Mouse (Mus musculus) embryonic facial prominence, embryonic 12.5 days (tissue): ENCODE data around the gene Ttn. TPM values are rescaled to one million over a fixed set of nuclear protein-coding genes. Genes with fewer than 3 reads are reported as not detected.

Experiments used
- ATAC-seq: fragments of 200-750 bp; cut with Nextera tagmentation; 2 replicates; pipeline ENCODE4 v1.8.0; 2017; ENCODE audit not compliant: insufficient number of reproducible peaks, insufficient read depth, low FRiP score, low TSS enrichment
- H3K27ac ChIP-seq: fragments of 300-500 bp; sonication (generic); 2 replicates; pipeline ENCODE4 v1.5.1; 2016; ENCODE audit warnings: mild to moderate bottlenecking
- H3K27me3 ChIP-seq: fragments of 300-500 bp; sonication (generic); 2 replicates; pipeline ENCODE4 v1.6.1; 2016; ENCODE audit warnings: mild to moderate bottlenecking, moderate library complexity
- H3K36me3 ChIP-seq: fragments of 300-500 bp; sonication (generic); 2 replicates; pipeline ENCODE4 v1.6.1; 2016; ENCODE audit warnings: mild to moderate bottlenecking
- H3K4me1 ChIP-seq: fragments of 300-500 bp; sonication (generic); 2 replicates; pipeline ENCODE4 v1.6.1; 2016
- H3K4me2 ChIP-seq: fragments of 300-500 bp; sonication (generic); replicated peaks from 2 replicates; pipeline ENCODE4 v1.6.1; 2016; ENCODE audit warnings: mild to moderate bottlenecking, moderate library complexity
- H3K4me3 ChIP-seq: fragments of 300-500 bp; sonication (generic); 2 replicates; pipeline ENCODE4 v1.5.1; 2016; ENCODE audit warnings: mild to moderate bottlenecking
- H3K9ac ChIP-seq: fragments of 300-500 bp; sonication (generic); 2 replicates; pipeline ENCODE4 v1.6.1; 2016; ENCODE audit warnings: mild to moderate bottlenecking, moderate library complexity
- H3K9me3 ChIP-seq: fragments of 300-500 bp; sonication (generic); 2 replicates; pipeline ENCODE4 v1.6.1; 2016; ENCODE audit warnings: mild to moderate bottlenecking, moderate library complexity
- WGBS: fragments of 180-500 bp; shearing (Covaris S2); methylation state at CpG from one replicate; pipeline ENCODE4 v1.1.7; 2016; 5-methylcytosine and 5-hydroxymethylcytosine counted together
- polyA plus RNA-seq: library from polyadenylated mRNA; unstranded; fragments of >200 nt; fragmentation: Nextera tagmentation; extraction: Ambion mirVana; gene quantifications from 2 replicates; pipeline ENCODE4 v1.2.1, GENCODE M21; 2016

The Ttn gene
- polyA plus RNA-seq, 1 experiment from 2014 or later = 24.1 TPM

GRCm38 (mm10) chr2:76981717-76982116 is 630 bp downstream of the Ttn start:
- H3K4me2 ChIP-seq = no peak overlapping the region
- no peaks in the 10 kb centered on the region for H3K4me1 ChIP-seq
- H3K4me3 ChIP-seq = no peak overlapping the region
- no peaks in the 10 kb centered on the region for H3K9me3 ChIP-seq
- ATAC-seq = no peak
- no peak overlapping the region for H3K27ac ChIP-seq
- H3K9ac ChIP-seq = no peak overlapping the region
- no peaks in the 10 kb centered on the region for H3K36me3 ChIP-seq
- WGBS = 62% methylated on average over 5 of the region's 5 CpGs
- H3K27me3 ChIP-seq = no peaks in the 10 kb centered on the region

- no peak overlapping the region for H3K4me3 ChIP-seq
- H3K36me3 ChIP-seq = no peaks in the 10 kb centered on the region
- 42% methylated on average over 9 of the region's 9 CpGs for WGBS
- no peaks in the 10 kb centered on the region for H3K27me3 ChIP-seq
- H3K27ac ChIP-seq = no peak overlapping the region
- no peaks in the 10 kb centered on the region for H3K4me1 ChIP-seq
- H3K4me2 ChIP-seq = no peak overlapping the region
- ATAC-seq = no peak
- no peaks in the 10 kb centered on the region for H3K9me3 ChIP-seq
- H3K9ac ChIP-seq = no peak overlapping the region
These were observed 2.2 kb downstream of the Ttn start for GRCm38 (mm10) chr2:76980146-76980545.

- Histone ChIP-seq H3K4me1 (no peaks in the 10 kb centered on the region), H3K27ac (no peak overlapping the region), H3K9me3 (no peaks in the 10 kb centered on the region), H3K9ac (no peak overlapping the region), H3K36me3 (no peaks in the 10 kb centered on the region), H3K4me2 (no peak overlapping the region), H3K27me3 (no peaks in the 10 kb centered on the region), H3K4me3 (no peak overlapping the region)
- no peak for ATAC-seq
- 71% methylated on average over 6 of the region's 6 CpGs for WGBS
These were observed 4.7 kb downstream of the Ttn start for GRCm38 (mm10) chr2:76977650-76978049.

- no peaks in the 10 kb centered on the region for H3K9me3 ChIP-seq
- no peaks in the 10 kb centered on the region for H3K27me3 ChIP-seq
- H3K27ac ChIP-seq = no peak overlapping the region
- no peaks in the 10 kb centered on the region for H3K36me3 ChIP-seq
- no peak overlapping the region for H3K4me2 ChIP-seq
- H3K4me3 ChIP-seq = no peak overlapping the region
- no peaks in the 10 kb centered on the region for H3K4me1 ChIP-seq
- H3K9ac ChIP-seq = no peak overlapping the region
- no peak for ATAC-seq
- 66% methylated on average over 4 of the region's 4 CpGs for WGBS
These were observed 10.3 kb downstream of the Ttn start for GRCm38 (mm10) chr2:76972051-76972450.

- Histone ChIP-seq H3K36me3 (no peaks in the 10 kb centered on the region), H3K4me3 (no peak overlapping the region), H3K9ac (no peak overlapping the region), H3K9me3 (no peaks in the 10 kb centered on the region), H3K4me2 (no peak overlapping the region), H3K4me1 (no peaks in the 10 kb centered on the region), H3K27ac (no peak overlapping the region), H3K27me3 (no peaks in the 10 kb centered on the region)
- ATAC-seq = no peak
- WGBS = 63% methylated on average over 5 of the region's 5 CpGs
These were observed 11.3 kb downstream of the Ttn start for GRCm38 (mm10) chr2:76971069-76971468.

- H3K9me3 ChIP-seq = no peaks in the 10 kb centered on the region
- no peak overlapping the region for H3K4me2 ChIP-seq
- H3K27me3 ChIP-seq = no peaks in the 10 kb centered on the region
- no peak overlapping the region for H3K4me3 ChIP-seq
- H3K9ac ChIP-seq = no peak overlapping the region
- WGBS = 26% methylated on average over 4 of the region's 4 CpGs
- no peak for ATAC-seq
- no peak overlapping the region for H3K27ac ChIP-seq
- no peaks in the 10 kb centered on the region for H3K36me3 ChIP-seq
- H3K4me1 ChIP-seq = no peaks in the 10 kb centered on the region
These were observed 11.7 kb downstream of the Ttn start for GRCm38 (mm10) chr2:76970669-76971068.

- Histone ChIP-seq H3K4me3 (no peak overlapping the region), H3K4me1 (no peaks in the 10 kb centered on the region), H3K27me3 (no peaks in the 10 kb centered on the region), H3K27ac (no peak overlapping the region), H3K36me3 (no peaks in the 10 kb centered on the region), H3K9ac (no peak overlapping the region), H3K9me3 (no peaks in the 10 kb centered on the region), H3K4me2 (no peak overlapping the region)
- ATAC-seq = no peak
- WGBS = 60% methylated on average over 6 of the region's 6 CpGs
These were observed 12.1 kb downstream of the Ttn start for GRCm38 (mm10) chr2:76970204-76970603.

- 75% methylated on average over 21 of the region's 21 CpGs for WGBS
- Histone ChIP-seq H3K9me3 (no peaks in the 10 kb centered on the region), H3K27me3 (no peaks in the 10 kb centered on the region), H3K9ac (no peak overlapping the region), H3K4me3 (no peak overlapping the region), H3K4me1 (no peaks in the 10 kb centered on the region), H3K4me2 (no peak overlapping the region), H3K36me3 (no peaks in the 10 kb centered on the region), H3K27ac (no peak overlapping the region)
- ATAC-seq = no peak
These were observed 12.7 kb downstream of the Ttn start for GRCm38 (mm10) chr2:76969637-76970036.

GRCm38 (mm10) chr2:76968919-76969318 is 13.4 kb downstream of the Ttn start:
- H3K27ac ChIP-seq = no peak overlapping the region
- H3K9me3 ChIP-seq = no peaks in the 10 kb centered on the region
- H3K4me1 ChIP-seq = no peaks in the 10 kb centered on the region
- H3K4me3 ChIP-seq = no peak overlapping the region
- H3K36me3 ChIP-seq = no peaks in the 10 kb centered on the region
- H3K9ac ChIP-seq = no peak overlapping the region
- H3K4me2 ChIP-seq = no peak overlapping the region
- H3K27me3 ChIP-seq = no peaks in the 10 kb centered on the region
- 29% methylated on average over 8 of the region's 8 CpGs for WGBS
- 0 out of 2 replicates have a peak, but pooled peaks have one; percentile 85 for ATAC-seq

GRCm38 (mm10) chr2:76966582-76966981 is 15.8 kb downstream of the Ttn start:
- Histone ChIP-seq H3K4me2 (no peak overlapping the region), H3K4me1 (no peaks in the 10 kb centered on the region), H3K27me3 (no peaks in the 10 kb centered on the region), H3K4me3 (no peak overlapping the region), H3K27ac (no peak overlapping the region), H3K9ac (no peak overlapping the region), H3K36me3 (no peaks in the 10 kb centered on the region), H3K9me3 (no peaks in the 10 kb centered on the region)
- no peak for ATAC-seq
- WGBS = 84% methylated on average over 6 of the region's 6 CpGs

- H3K27me3 ChIP-seq = no peaks in the 10 kb centered on the region
- no peaks in the 10 kb centered on the region for H3K36me3 ChIP-seq
- H3K4me3 ChIP-seq = no peak overlapping the region
- H3K4me2 ChIP-seq = no peak overlapping the region
- no peak overlapping the region for H3K9ac ChIP-seq
- no peaks in the 10 kb centered on the region for H3K9me3 ChIP-seq
- H3K27ac ChIP-seq = no peak overlapping the region
- no peak for ATAC-seq
- no peaks in the 10 kb centered on the region for H3K4me1 ChIP-seq
- 79% methylated on average over 2 of the region's 2 CpGs for whole genome bisulfite sequencing
These were observed 16.3 kb downstream of the Ttn start for GRCm38 (mm10) chr2:76966013-76966412.

GRCm38 (mm10) chr2:76965542-76965941 is 16.8 kb downstream of the Ttn start:
- H3K9ac ChIP-seq = no peak overlapping the region
- 89% methylated on average over 7 of the region's 7 CpGs for WGBS
- H3K27ac ChIP-seq = no peak overlapping the region
- H3K27me3 ChIP-seq = no peaks in the 10 kb centered on the region
- H3K4me3 ChIP-seq = no peak overlapping the region
- H3K36me3 ChIP-seq = no peaks in the 10 kb centered on the region
- no peaks in the 10 kb centered on the region for H3K9me3 ChIP-seq
- ATAC-seq = no peak
- no peak overlapping the region for H3K4me2 ChIP-seq
- no peaks in the 10 kb centered on the region for H3K4me1 ChIP-seq

GRCm38 (mm10) chr2:76962045-76962432 is 20.3 kb downstream of the Ttn start:
- Histone ChIP-seq H3K27ac (no peak overlapping the region), H3K4me2 (no peak overlapping the region), H3K27me3 (no peaks in the 10 kb centered on the region), H3K4me1 (no peaks in the 10 kb centered on the region), H3K9ac (no peak overlapping the region), H3K4me3 (no peak overlapping the region), H3K9me3 (no peaks in the 10 kb centered on the region), H3K36me3 (no peaks in the 10 kb centered on the region)
- WGBS = 83% methylated on average over 6 of the region's 6 CpGs
- no peak for ATAC-seq
